Mouse (Mus musculus): ENCODE measurements around the gene Ssh3.

DNA sequence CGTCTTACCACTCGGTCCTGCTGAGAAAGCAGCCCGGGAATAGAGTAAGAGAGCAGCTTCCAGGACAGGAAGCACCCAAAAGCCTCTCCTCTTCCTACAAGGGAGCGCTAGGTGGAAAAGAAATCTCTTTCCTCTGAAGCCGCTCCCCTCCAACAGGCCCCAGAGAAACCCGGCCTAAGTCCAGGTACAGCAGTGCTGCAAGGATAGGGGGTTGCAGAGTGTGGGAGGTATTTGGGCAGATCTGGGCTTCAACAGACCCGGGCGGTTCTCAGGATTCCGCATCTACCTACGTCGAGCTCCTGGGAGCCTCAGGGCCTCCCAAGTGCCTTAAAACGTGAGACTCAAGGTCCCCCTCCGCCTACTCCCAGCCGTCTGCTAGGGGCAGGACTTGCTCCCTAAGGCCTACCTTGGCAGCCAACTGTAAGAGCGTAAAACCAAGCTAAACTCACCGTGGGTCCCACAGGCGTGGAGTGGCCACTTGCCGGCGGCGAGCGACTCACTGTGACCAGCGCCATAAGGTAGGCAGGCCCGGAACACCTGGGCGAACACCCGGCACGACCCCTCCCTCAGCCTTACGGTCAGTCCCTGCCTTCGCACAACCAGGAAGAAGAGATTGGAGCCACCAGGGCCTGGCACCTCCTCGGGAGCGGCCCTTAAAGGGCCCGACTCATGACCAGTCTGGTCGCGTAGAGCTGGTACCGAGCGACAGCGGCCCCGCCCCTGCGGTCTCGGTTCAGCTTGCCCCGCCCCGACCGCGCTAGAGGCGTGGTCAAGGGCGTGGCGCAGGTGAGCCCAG lies at the start of gene Ssh3:
- TF ChIP-seq CTCF (IDR thresholded peaks at IDR 0.05) (no peak), EP300 (IDR thresholded peaks at IDR 0.05) (no peak)

Data from lung, postnatal 0 days (tissue).